Comparison of ENCODE assay signal across 8 mouse cellular contexts in genomic region chr1:64691121-64691551, GRCm38 (mm10). TPM values are rescaled to one million over a fixed set of nuclear protein-coding genes. Genes with fewer than 3 reads are reported as not detected.
DNase-seq lines count a peak whose midpoint lies in the region; ATAC-seq and TF ChIP-seq lines count a peak whose summit lies in the region.

No protein-coding gene starts in this region.

- peaks cover 32% of the 10 kb centered on the region for H3K4me1 ChIP-seq in forebrain, embryonic 10.5 days
- peaks cover 2 to 20% of the 10 kb centered on the region in 2 experiments for H3K4me1 ChIP-seq in heart, embryonic 14.5 days (ENCODE audit: control insufficient read depth in 2 of 2, insufficient read depth in 2 of 2, low read length in 2 of 2)
- peaks cover 8% of the 10 kb centered on the region; the same call in 1 of the 2 replicates for H3K4me1 ChIP-seq in kidney, postnatal 0 days (replicated peaks; ENCODE audit: insufficient read depth, low read length)
- H3K4me1 ChIP-seq in lung, embryonic 16.5 days (replicated peaks; ENCODE audit: control insufficient read depth, insufficient read depth, low read length) = peaks cover 10% of the 10 kb centered on the region

- peaks cover 67% of the 10 kb centered on the region for H3K79me2 ChIP-seq in C2C12 (ENCODE audit: control insufficient read depth, insufficient read depth)

- peak; percentile 50 for DNase-seq in NIH3T3 (ENCODE audit: low read depth)
- DNase-seq in forebrain, embryonic 10.5 days (ENCODE audit: extremely low spot score, low spot score) = no peak
- peak; percentile 10 for DNase-seq in kidney, postnatal 0 days (ENCODE audit: low spot score)
- DNase-seq in spleen, postnatal 14 days (ENCODE audit: low spot score in 2 of 2) = peak; percentile 9 to 29
- no peak for DNase-seq in MN1 (ENCODE audit: low spot score)

- H3K79me3 ChIP-seq in C2C12 (ENCODE audit: low read depth) = peaks cover 30% of the 10 kb centered on the region

- no peaks in the 10 kb centered on the region for H3K27me3 ChIP-seq in C2C12 (ENCODE audit: control insufficient read depth, insufficient read depth, insufficient read length)
- no peaks in the 10 kb centered on the region for H3K27me3 ChIP-seq in forebrain, embryonic 10.5 days (ENCODE audit: poor library complexity, severe bottlenecking)
- H3K27me3 ChIP-seq in heart, embryonic 14.5 days (ENCODE audit: control insufficient read depth, insufficient read depth, low read length) = no peaks in the 10 kb centered on the region
- no peaks in the 10 kb centered on the region for H3K27me3 ChIP-seq in kidney, postnatal 0 days (ENCODE audit: insufficient read depth, low read length)
- H3K27me3 ChIP-seq in lung, embryonic 16.5 days (ENCODE audit: control insufficient read depth, insufficient read depth, low read depth, low read length) = no peaks in the 10 kb centered on the region

- peak overlapping the region; percentile 92 for H3K27ac ChIP-seq in forebrain, embryonic 10.5 days
- H3K27ac ChIP-seq in heart, embryonic 14.5 days (replicated peaks in 1 of 2; ENCODE audit: control insufficient read depth in 1 of 2, insufficient read depth in 1 of 2, low read depth in 2 of 2, low read length in 2 of 2) = peak overlapping the region; percentile 35 to 73; a peak in 3 of 4 replicates
- H3K27ac ChIP-seq in kidney, postnatal 0 days = peak overlapping the region; percentile 84
- peak overlapping the region; percentile 52 for H3K27ac ChIP-seq in lung, embryonic 16.5 days (ENCODE audit: low read length)

- peak overlapping the region; percentile 83 for H3ac ChIP-seq in C2C12 (ENCODE audit: control insufficient read depth, insufficient read length, low read depth)

- TF ChIP-seq CTCF in C2C12 (IDR thresholded peaks at IDR 0.05; ENCODE audit: control insufficient read depth, insufficient read depth, insufficient read length) = no peak
- TF ChIP-seq CTCF in kidney, postnatal 0 days (IDR thresholded peaks at IDR 0.05; ENCODE audit: low read depth) = no peak

- H3K4me2 ChIP-seq in heart, embryonic 14.5 days (ENCODE audit: low read length) = peak overlapping the region; percentile 81
- H3K4me2 ChIP-seq in kidney, postnatal 0 days (ENCODE audit: low read length) = peak overlapping the region; percentile 93
- H3K4me2 ChIP-seq in lung, embryonic 16.5 days (ENCODE audit: low read depth, low read length) = peak overlapping the region; percentile 88

- ATAC-seq in heart, embryonic 14.5 days (ENCODE audit: insufficient number of reproducible peaks, insufficient read depth, low FRiP score, low read depth) = peak; percentile 9; the same call in 1 of the 2 replicates
- no peak; the same call in 1 of the 2 replicates for ATAC-seq in kidney, postnatal 0 days (replicated peaks; ENCODE audit: low FRiP score, low read depth)
- peak; percentile 9 for ATAC-seq in lung, embryonic 16.5 days (ENCODE audit: low read depth)

- H3K4me3 ChIP-seq in C2C12 (ENCODE audit: insufficient read depth, poor library complexity, severe bottlenecking) = peak overlapping the region; percentile 72
- H3K4me3 ChIP-seq in forebrain, embryonic 10.5 days = peak overlapping the region; percentile 87
- peak overlapping the region; percentile 64 to 95 for H3K4me3 ChIP-seq in heart, embryonic 14.5 days (ENCODE audit: control insufficient read depth in 1 of 2, insufficient read depth in 1 of 2, low read depth in 1 of 2, low read length in 2 of 2)
- peak overlapping the region; percentile 79 for H3K4me3 ChIP-seq in kidney, postnatal 0 days (replicated peaks; ENCODE audit: low read depth, low read length)
- peak overlapping the region; percentile 85 for H3K4me3 ChIP-seq in lung, embryonic 16.5 days (ENCODE audit: low read length)

- WGBS in forebrain, embryonic 10.5 days = under 1% methylated on average over 52 of the region's 55 CpGs
- under 1% methylated on average over 52 of the region's 55 CpGs for WGBS in heart, embryonic 14.5 days
- WGBS in kidney, postnatal 0 days = under 1% methylated on average over 51 of the region's 55 CpGs
- WGBS in lung, embryonic 16.5 days = 0% methylated on average over 28 of the region's 55 CpGs

- H3K9me3 ChIP-seq in forebrain, embryonic 10.5 days = no peaks in the 10 kb centered on the region
- no peaks in the 10 kb centered on the region for H3K9me3 ChIP-seq in heart, embryonic 14.5 days (ENCODE audit: control insufficient read depth, low read length)
- H3K9me3 ChIP-seq in kidney, postnatal 0 days (replicated peaks; ENCODE audit: low read length) = no peaks in the 10 kb centered on the region
- no peaks in the 10 kb centered on the region for H3K9me3 ChIP-seq in lung, embryonic 16.5 days (ENCODE audit: control insufficient read depth, low read length)

- H3K9ac ChIP-seq in heart, embryonic 14.5 days (ENCODE audit: low read length) = peak overlapping the region; percentile 83
- H3K9ac ChIP-seq in kidney, postnatal 0 days (ENCODE audit: low read depth, low read length) = peak overlapping the region; percentile 91
- peak overlapping the region; percentile 87 for H3K9ac ChIP-seq in lung, embryonic 16.5 days (ENCODE audit: low read length)

- no peaks in the 10 kb centered on the region for H3K36me3 ChIP-seq in C2C12 (ENCODE audit: control insufficient read depth, insufficient read depth)
- 0 out of 2 replicates have a peak, but pooled peaks cover 3% of the 10 kb centered on the region for H3K36me3 ChIP-seq in forebrain, embryonic 10.5 days (replicated peaks)
- H3K36me3 ChIP-seq in heart, embryonic 14.5 days (ENCODE audit: control insufficient read depth, insufficient read depth, low read length) = no peaks in the 10 kb centered on the region; the same call in 1 of the 2 replicates
- H3K36me3 ChIP-seq in kidney, postnatal 0 days (ENCODE audit: insufficient read depth, low read length) = no peaks in the 10 kb centered on the region
- H3K36me3 ChIP-seq in lung, embryonic 16.5 days (ENCODE audit: control insufficient read depth, insufficient read depth, low read length) = no peaks in the 10 kb centered on the region

TF ChIP-seq in C2C12, 6 proteins besides CTCF, POLR2A, EP300 and RAD21:
- no peak for TF ChIP-seq MAX (IDR thresholded peaks at IDR 0.05)
- no peak for TF ChIP-seq FOSL1 (IDR thresholded peaks at IDR 0.05; ENCODE audit: insufficient read depth, low read length, poor library complexity, severe bottlenecking)
- no peak for TF ChIP-seq MYOD1 (IDR thresholded peaks at IDR 0.05; ENCODE audit: control insufficient read depth, insufficient read length, low read depth)
- no peak for TF ChIP-seq MYOG (IDR thresholded peaks at IDR 0.05; ENCODE audit: control insufficient read depth, extremely low read depth, insufficient read length)
- TF ChIP-seq USF1 (IDR thresholded peaks at IDR 0.05; ENCODE audit: low read depth) = no peak
- TF ChIP-seq CEBPB (IDR thresholded peaks at IDR 0.05; ENCODE audit: low read depth) = no peak

RNA-seq across cellular contexts. Expression of gene Ccnyl1, which starts 0.9 kb away (rescaled TPM):
- polyA plus RNA-seq in C2C12 (2012; fragmentation: generic; extraction: Trizol) = 40.5 TPM
- 7.0 and 7.1 TPM in 2 replicates for polyA plus RNA-seq in forebrain, embryonic 10.5 days (2016; fragmentation: Nextera tagmentation; extraction: Ambion mirVana)
- polyA plus RNA-seq in heart, embryonic 14.5 days (2014; fragmentation: Nextera tagmentation; extraction: Ambion mirVana) = 6.7 and 8.5 TPM in 2 replicates
- polyA plus RNA-seq in kidney, postnatal 0 days (2015; fragmentation: Nextera tagmentation; extraction: Ambion mirVana) = 4.5 and 5.0 TPM in 2 replicates
- 3.6 and 3.8 TPM in 2 replicates for polyA plus RNA-seq in lung, embryonic 16.5 days (2015; fragmentation: Nextera tagmentation; extraction: Ambion mirVana)

RNA-seq across cellular contexts. Expression of gene Fzd5, which starts 46.4 kb away (rescaled TPM):
- 1.5 TPM for polyA plus RNA-seq in C2C12 (2012; fragmentation: generic; extraction: Trizol)
- polyA plus RNA-seq in forebrain, embryonic 10.5 days (2016; fragmentation: Nextera tagmentation; extraction: Ambion mirVana) = 1.4 and 2.3 TPM in 2 replicates
- 1.6 and 1.7 TPM in 2 replicates for polyA plus RNA-seq in heart, embryonic 14.5 days (2014; fragmentation: Nextera tagmentation; extraction: Ambion mirVana)
- 1.9 and 2.5 TPM in 2 replicates for polyA plus RNA-seq in kidney, postnatal 0 days (2015; fragmentation: Nextera tagmentation; extraction: Ambion mirVana)
- 2.3 and 2.5 TPM in 2 replicates for polyA plus RNA-seq in lung, embryonic 16.5 days (2015; fragmentation: Nextera tagmentation; extraction: Ambion mirVana)

Comparison
In these comparisons a context has a peak if more than half of its experiments do, and no peak if none do; other contexts are left out.
1. DNase-seq: peak in NIH3T3 (single experiment), kidney, postnatal 0 days (single experiment) and spleen, postnatal 14 days (2 of 2); none in forebrain, embryonic 10.5 days (single experiment) and MN1 (single experiment).
2. Peak in every context shown above with its lines, with median percentiles within 50 percentile points of each other: H3K4me3 ChIP-seq, H3K27ac ChIP-seq, H3K4me2 ChIP-seq and H3K9ac ChIP-seq.